Mouse (Mus musculus) cerebellum, adult 2 months (tissue): Measurements from ENCODE around the gene Epha7.

ENCODE experiments used
- CTCF ChIP-seq: fragments of 200-500 bp; IDR thresholded peaks from 2 replicates; pipeline ENCODE4 v1.5.1; 2011; ENCODE audit warnings: low read depth, mild to moderate bottlenecking, control low read depth, low read length, moderate library complexity, borderline replicate concordance; ENCODE audit not compliant: insufficient read depth
- POLR2A ChIP-seq: fragments of 200-500 bp; IDR thresholded peaks from 2 replicates; pipeline ENCODE4 v1.6.1; 2011; ENCODE audit warnings: low read length, control low read depth, borderline replicate concordance; ENCODE audit not compliant: insufficient read depth

DNA sequence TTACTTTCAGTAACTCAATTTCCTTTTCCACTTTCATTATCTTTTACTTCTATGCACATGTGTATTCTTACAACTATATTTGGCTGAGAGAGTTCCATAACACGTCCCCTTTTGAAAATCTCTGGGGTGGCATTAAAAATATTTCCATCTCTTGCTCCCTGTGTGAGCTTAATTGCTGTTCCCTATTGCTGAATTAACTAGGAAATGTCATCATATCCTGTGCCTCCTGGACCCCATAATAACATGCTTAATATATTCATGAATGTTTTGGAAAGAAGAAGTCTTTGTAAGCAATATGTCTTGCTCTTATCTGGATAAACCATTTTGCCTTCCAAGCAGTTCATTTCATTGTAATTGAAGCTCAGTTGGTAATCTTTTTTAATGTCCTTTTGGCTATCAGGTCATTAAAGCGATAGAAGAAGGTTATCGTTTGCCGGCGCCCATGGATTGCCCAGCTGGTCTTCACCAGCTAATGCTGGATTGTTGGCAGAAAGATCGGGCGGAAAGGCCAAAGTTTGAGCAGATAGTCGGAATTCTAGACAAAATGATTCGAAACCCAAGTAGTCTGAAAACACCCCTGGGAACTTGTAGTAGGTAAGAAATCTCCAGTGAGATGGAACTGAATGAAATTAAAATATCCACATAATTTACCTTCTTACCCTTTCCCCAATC, 148.1 kb downstream of the Epha7 start:
- no peak for TF ChIP-seq POLR2A
- TF ChIP-seq CTCF: no peak
